Mouse (Mus musculus): ENCODE results near the gene Dmrt1. TPM values are rescaled to one million over a fixed set of nuclear protein-coding genes. Genes with fewer than 3 reads are reported as not detected.
"Not testable (repeated sequence)": the region's sequence is repeated elsewhere in the genome, so short reads cannot be mapped to it uniquely, and the experiment has no call there.

Dmrt1 gene
- total RNA-seq (2018; cell fraction: chromatin; rRNA removed), result not detected
- total RNA-seq (2018; cell fraction: cytosol; rRNA removed), result not detected
- total RNA-seq (2018; cell fraction: nucleus; rRNA removed), result not detected
- not detected in 3 replicates for polyA plus RNA-seq (2018)

DNA sequence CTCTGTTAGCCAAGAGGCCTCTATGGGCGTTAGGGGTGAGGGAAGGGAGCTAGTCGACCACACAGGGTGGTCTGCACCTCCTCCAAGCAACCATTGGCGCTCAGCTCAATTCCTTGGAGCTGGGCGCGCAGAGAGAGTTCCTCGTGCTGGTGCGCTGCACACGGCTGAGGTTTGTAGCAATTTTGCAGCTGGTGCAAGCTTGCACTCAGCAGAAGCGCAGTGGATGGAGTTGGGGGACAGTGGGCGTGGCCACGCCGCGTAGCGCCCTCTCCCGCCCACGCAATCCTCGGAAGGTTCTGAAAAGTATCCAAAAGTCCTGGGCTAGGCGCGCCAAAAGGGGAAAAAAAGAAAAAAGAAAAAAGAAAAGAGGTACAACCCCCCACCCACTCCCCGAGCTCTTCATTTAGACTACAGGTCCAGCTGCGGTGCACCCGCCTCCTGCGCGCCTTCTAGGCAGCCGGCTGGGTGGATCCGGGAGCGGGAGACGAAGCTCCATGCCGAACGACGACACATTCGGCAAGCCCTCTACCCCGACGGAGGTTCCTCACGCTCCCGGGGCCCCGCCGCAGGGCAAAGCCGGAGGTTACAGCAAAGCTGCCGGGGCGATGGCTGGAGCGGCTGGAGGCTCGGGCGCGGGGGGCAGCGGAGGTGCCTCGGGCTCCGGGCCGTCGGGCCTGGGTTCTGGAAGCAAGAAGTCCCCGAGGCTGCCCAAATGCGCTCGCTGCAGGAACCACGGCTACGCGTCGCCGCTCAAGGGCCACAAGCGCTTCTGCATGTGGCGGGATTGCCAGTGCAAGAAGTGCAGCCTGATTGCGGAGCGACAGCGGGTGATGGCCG, at the start of gene Dmrt1:
Dmrt1 (plus strand) TSS at position 259 of the 837 bp plus-strand sequence.
- Histone ChIP-seq H3K36me3 (ENCODE audit: inconsistent target) (no peaks in the 10 kb centered on the region), H3K27ac (no peak within 1 kb of the TSS), H3K79me2 (ENCODE audit: inconsistent target) (no peaks in the 10 kb centered on the region), H3K4me3 (ENCODE audit: inconsistent target) (no peak within 1 kb of the TSS)
- 4% methylated on average over 57 of the region's 64 CpGs for WGBS (ENCODE audit: missing documents)

DNA sequence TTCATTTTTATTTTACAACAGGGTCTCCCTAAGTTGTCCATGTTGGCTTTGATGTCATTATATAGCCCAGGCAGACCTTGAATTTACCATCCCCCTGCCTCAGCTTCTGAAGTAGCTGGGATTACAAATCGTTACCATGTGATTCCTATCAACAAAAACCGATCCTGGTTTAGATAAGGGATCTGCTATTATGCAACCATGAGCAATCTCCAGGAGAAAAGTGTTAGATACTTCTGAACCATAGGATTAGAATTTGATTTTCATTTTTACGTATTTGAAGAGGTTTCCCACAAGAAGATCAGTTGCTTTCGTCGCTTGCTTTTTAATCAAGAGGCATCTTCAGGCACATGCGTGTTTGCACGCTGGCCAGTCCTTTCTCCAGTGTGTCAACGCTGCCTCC, 44.7 kb upstream of the Dmrt1 start:
- Histone ChIP-seq H3K27ac (no peak overlapping the region), H3K4me3 (ENCODE audit: inconsistent target) (no peak overlapping the region), H3K36me3 (ENCODE audit: inconsistent target) (no peaks in the 10 kb centered on the region), H3K79me2 (ENCODE audit: inconsistent target) (no peaks in the 10 kb centered on the region)
- 96% methylated on average over 6 of the region's 8 CpGs for WGBS (ENCODE audit: missing documents)

DNA sequence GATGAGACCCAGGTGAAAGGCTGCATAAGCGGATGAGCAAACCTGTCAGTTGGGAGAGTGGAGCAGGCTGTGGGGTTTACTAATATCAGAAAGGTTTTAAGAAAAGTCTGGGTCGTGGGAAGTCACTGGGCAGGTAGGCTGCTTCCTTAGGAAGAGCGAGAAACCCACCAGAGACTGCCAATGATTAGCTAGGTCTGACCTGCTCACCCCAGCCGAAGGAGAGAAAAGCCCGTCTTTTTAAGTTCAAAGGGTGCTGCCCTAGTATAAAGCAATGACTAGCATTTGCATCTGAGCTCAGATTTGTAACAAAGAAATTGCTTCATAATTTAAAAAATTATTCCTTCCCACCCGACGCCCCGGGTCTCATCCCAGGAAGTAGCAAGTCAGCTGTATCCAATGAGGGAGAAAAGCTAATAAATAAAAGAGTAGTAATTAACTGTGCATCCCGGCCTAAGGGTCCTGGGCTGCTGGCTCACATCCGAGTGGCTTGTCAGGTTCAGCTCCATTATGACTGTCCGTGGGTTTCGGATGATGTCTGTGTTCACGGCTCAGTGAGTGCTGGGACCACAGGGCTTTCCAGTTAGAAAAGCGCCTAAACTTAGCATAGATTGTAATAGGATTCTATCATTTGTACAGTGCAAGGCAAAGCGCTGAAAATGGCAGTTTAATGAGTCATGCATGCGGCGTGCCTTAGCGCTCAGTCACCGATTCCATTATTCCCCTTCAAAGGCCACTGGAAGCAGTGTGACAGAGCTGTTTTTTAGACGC, 43.7 kb upstream of the Dmrt1 start:
- no peaks in the 10 kb centered on the region for H3K79me2 ChIP-seq (ENCODE audit: inconsistent target)
- WGBS (ENCODE audit: missing documents), result 94% methylated on average over 19 of the region's 20 CpGs
- no peak overlapping the region for H3K27ac ChIP-seq
- H3K36me3 ChIP-seq (ENCODE audit: inconsistent target), result no peaks in the 10 kb centered on the region
- H3K4me3 ChIP-seq (ENCODE audit: inconsistent target), result no peak overlapping the region

DNA sequence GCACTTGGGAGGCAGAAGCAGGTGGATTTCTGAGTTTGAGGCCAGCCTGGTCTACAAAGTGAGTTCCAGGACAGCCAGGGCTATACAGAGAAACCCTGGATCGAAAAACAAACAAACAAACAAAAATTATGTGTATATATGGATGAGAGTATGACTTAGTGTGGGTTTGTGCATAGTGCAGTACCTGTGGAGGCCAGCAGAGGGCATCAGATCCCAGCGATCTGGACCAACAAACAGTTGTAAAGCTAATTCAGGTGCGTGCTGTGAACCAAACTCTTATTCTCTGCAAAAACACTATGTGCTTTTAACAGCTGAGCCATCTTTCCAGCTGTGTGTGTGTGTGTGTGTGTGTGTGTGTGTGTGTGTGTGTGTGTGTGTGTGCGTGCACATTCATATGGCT, 29.6 kb upstream of the Dmrt1 start:
- H3K79me2 ChIP-seq (ENCODE audit: inconsistent target); H3K4me3 ChIP-seq (ENCODE audit: inconsistent target); H3K36me3 ChIP-seq (ENCODE audit: inconsistent target); H3K27ac ChIP-seq: not testable (repeated sequence)
- 62% methylated on average over 4 of the region's 4 CpGs for WGBS (ENCODE audit: missing documents)

DNA sequence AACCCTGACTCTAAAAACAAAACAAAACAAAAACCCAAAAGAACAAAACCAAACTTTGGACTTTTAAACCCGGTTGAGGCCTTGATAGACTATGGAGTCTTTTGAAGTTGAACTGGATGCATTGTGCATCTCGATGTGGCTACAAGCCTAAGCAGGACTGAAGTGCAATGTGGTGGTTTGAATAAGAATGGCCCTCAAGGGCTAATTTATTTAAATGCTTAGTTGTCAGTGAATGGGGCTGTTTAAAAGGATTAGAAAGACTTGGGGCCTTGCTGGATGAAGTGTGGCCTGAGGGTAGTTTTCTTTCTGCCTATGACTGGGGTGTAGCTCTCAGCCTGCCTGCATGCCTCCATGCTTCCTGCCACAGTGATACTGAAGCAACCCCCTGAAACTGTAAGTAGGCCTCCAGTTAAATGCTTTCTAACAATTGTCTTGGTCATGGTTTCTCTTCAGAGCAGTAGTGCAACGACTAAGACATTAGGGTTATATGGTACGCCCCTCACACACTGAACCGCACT, 26.2 kb upstream of the Dmrt1 start:
- no peaks in the 10 kb centered on the region for H3K79me2 ChIP-seq (ENCODE audit: inconsistent target)
- no peak overlapping the region for H3K4me3 ChIP-seq (ENCODE audit: inconsistent target)
- 89% methylated on average over 5 of the region's 5 CpGs for WGBS (ENCODE audit: missing documents)
- no peaks in the 10 kb centered on the region for H3K36me3 ChIP-seq (ENCODE audit: inconsistent target)
- no peak overlapping the region for H3K27ac ChIP-seq

DNA sequence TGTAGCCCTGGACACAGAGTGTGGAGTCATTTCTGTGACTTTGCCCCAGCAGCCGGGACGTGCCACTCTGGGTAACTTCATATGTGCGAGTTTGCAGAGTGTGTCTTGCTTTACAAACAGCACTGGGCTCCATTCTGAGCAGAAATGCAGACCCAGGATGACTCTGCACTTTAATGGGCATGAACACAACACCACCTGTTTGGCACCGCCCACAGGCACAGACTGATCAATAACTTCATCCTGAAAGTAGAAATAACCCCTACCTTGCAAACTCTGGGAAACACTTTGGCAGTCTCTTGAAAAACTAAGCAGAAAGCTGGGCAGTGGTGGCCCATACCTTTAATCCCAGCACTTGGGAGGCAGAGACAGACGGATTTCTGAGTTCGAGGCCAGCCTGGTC, 24.6 kb upstream of the Dmrt1 start:
- H3K79me2 ChIP-seq (ENCODE audit: inconsistent target), result no peaks in the 10 kb centered on the region
- WGBS (ENCODE audit: missing documents), result 94% methylated on average over 6 of the region's 6 CpGs
- H3K36me3 ChIP-seq (ENCODE audit: inconsistent target), result no peaks in the 10 kb centered on the region
- H3K27ac ChIP-seq, result no peak overlapping the region
- no peak overlapping the region for H3K4me3 ChIP-seq (ENCODE audit: inconsistent target)

DNA sequence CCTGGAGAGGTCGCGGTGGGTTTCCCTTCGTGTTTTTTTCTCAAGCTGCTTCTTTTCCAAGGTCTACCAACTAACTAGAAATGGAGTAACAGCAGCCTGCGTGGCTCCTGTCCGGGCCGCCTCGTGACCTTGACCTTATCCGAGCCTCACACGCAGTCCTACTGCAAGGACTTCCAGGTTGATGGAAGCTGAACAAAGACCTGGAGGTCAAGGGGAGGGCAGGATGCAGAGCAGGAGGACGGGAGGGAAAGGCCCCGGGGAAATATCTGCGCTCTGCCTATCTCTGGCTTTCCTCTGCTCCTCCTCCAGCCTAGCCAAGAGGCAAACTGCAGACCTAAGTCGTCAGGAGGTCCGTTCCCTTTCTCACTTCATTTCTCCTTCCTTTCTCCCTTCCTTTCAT, 18.9 kb upstream of the Dmrt1 start:
- 21% methylated on average over 14 of the region's 14 CpGs for WGBS (ENCODE audit: missing documents)
- Histone ChIP-seq H3K4me3 (ENCODE audit: inconsistent target) (no peak overlapping the region), H3K79me2 (ENCODE audit: inconsistent target) (no peaks in the 10 kb centered on the region), H3K36me3 (ENCODE audit: inconsistent target) (no peaks in the 10 kb centered on the region), H3K27ac (no peak overlapping the region)

DNA sequence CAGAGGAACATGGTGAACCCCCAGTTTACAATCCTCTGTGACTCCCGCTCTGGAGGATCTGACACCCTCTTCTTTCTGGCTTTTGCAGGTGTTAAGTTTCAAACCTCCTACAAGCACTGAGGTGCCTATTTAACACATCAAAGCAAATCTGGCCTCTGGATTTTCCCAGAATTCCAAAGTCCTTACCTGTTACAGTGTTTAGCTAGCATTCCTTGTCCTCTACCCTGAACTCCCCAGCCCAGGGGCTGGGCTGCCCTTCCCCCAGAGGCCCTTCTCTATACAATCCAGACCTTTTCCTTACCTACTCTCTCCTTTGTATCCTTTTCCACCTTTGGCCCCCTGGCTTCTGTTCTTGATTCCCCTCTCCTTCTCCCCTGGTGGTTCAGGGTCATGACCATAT, 18.1 kb upstream of the Dmrt1 start:
- no peak overlapping the region for H3K4me3 ChIP-seq (ENCODE audit: inconsistent target)
- no peaks in the 10 kb centered on the region for H3K79me2 ChIP-seq (ENCODE audit: inconsistent target)
- 55% methylated on average over 1 of the region's 1 CpGs for WGBS (ENCODE audit: missing documents)
- H3K27ac ChIP-seq, result no peak overlapping the region
- no peaks in the 10 kb centered on the region for H3K36me3 ChIP-seq (ENCODE audit: inconsistent target)

DNA sequence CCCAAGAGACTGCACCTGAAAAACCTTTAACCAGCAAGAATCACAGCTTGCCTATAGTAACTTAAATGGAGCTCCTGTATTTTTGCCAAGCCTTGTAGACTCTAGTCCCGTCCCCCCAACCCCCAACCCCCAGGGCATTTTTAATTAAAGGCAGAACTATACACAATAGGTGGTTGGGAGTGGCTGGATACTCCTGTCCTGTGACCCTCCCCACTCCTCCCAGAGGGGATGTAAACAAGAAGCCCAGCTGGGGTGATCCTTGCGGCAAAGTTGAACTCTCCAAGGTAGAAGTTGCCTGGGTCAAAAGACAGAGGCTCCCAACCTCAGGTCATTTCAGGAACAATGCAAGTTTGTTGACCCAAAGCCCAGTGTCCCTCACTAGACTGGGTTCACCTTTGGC, 16.9 kb upstream of the Dmrt1 start:
- no peak overlapping the region for H3K4me3 ChIP-seq (ENCODE audit: inconsistent target)
- H3K27ac ChIP-seq, result no peak overlapping the region
- WGBS (ENCODE audit: missing documents), result 41% methylated on average over 2 of the region's 2 CpGs
- no peaks in the 10 kb centered on the region for H3K79me2 ChIP-seq (ENCODE audit: inconsistent target)
- H3K36me3 ChIP-seq (ENCODE audit: inconsistent target), result no peaks in the 10 kb centered on the region

DNA sequence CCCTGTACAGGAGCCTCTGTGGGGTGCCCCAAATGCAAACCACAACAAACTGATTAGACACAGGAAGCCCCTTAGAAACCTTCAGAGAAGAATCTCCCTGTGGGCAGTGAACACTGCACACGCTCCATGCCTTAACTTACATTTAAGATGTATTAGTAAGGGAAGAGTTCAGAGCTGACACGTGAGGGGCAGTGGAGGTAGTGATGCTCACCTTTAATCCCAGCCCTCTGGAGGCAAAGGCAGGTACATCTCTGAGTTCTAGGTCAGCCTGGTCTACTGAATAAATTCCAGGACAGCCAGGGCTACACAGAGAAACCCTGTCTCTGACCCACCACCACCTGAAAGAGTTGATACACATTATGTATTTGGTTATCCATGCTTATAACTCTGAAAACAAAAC, 15.9 kb upstream of the Dmrt1 start:
- H3K27ac ChIP-seq, result no peak overlapping the region
- no peak overlapping the region for H3K4me3 ChIP-seq (ENCODE audit: inconsistent target)
- H3K36me3 ChIP-seq (ENCODE audit: inconsistent target), result no peaks in the 10 kb centered on the region
- WGBS (ENCODE audit: missing documents), result 59% methylated on average over 2 of the region's 2 CpGs
- H3K79me2 ChIP-seq (ENCODE audit: inconsistent target), result no peaks in the 10 kb centered on the region

DNA sequence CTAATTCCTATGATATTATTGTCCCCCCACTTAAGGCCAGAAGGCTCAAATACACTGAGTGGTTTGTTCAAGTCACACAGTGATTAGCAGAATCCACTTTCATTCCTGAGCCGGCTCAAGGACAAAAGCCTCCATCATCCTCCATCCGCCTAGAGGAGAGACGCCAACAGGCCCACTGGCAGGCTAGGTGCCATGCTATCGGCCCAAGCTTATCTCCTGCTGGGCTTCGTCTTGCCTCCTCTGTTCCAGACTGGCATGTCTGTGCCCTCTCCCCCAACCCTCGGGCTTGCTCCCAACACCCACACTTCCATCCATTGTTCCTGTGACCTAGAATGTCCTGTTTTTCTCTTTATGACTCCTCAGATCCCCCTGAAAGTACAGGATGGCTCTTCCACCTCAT, 8.0 kb upstream of the Dmrt1 start:
- no peak overlapping the region for H3K4me3 ChIP-seq (ENCODE audit: inconsistent target)
- no peaks in the 10 kb centered on the region for H3K79me2 ChIP-seq (ENCODE audit: inconsistent target)
- no peaks in the 10 kb centered on the region for H3K36me3 ChIP-seq (ENCODE audit: inconsistent target)
- H3K27ac ChIP-seq, result no peak overlapping the region
- 89% methylated on average over 4 of the region's 6 CpGs for WGBS (ENCODE audit: missing documents)

DNA sequence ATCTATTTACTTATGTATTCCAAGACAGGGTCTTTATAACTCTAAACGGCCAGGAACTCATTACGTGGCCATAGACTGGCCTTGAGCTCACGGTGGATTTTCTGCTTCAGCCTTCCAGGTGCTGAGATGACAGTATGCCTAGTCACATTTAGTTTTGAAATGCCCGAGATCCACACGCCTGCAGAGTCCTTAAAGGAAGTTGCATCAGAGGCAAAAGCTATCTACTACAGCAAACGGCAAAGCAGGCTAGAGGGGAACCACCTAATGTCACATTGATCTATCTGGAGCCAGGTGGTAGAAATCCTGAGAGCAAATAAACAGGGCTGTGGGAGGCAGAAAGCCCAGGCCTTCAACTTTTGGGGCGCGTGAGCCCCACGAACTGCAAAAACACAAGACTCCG, 540 bp upstream of the Dmrt1 start:
- Histone ChIP-seq H3K27ac (no peak overlapping the region), H3K36me3 (ENCODE audit: inconsistent target) (no peaks in the 10 kb centered on the region)
- WGBS (ENCODE audit: missing documents), result 24% methylated on average over 10 of the region's 10 CpGs

DNA sequence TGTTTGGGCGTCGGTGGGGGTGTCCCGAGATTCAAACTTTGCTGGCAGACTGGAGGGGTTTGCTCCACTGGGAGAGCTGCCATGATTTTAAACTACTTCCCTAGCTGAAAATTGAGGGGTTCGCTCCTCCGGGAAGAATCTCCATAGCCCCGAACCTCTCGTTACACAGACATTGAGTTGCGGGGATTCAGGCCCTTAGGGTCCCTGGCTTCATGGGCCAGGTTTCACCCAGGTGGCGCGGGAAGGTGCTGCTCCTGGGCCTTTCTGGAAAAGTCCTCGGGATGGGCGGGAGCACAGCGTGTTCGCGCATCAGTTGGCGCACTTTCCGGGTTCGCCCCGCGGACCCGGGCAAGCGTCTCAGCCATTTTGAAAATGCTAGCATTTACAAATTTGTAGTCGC, 1.2 kb downstream of the Dmrt1 start:
- Histone ChIP-seq H3K4me3 (ENCODE audit: inconsistent target) (no peak overlapping the region), H3K27ac (no peak overlapping the region), H3K79me2 (ENCODE audit: inconsistent target) (no peaks in the 10 kb centered on the region), H3K36me3 (ENCODE audit: inconsistent target) (no peaks in the 10 kb centered on the region)
- 11% methylated on average over 23 of the region's 23 CpGs for WGBS (ENCODE audit: missing documents)

More for the DNA sequence above, 540 bp upstream of the Dmrt1 start:
- no peaks in the 10 kb centered on the region for H3K79me2 ChIP-seq (ENCODE audit: inconsistent target)
- no peak overlapping the region for H3K4me3 ChIP-seq (ENCODE audit: inconsistent target)

DNA sequence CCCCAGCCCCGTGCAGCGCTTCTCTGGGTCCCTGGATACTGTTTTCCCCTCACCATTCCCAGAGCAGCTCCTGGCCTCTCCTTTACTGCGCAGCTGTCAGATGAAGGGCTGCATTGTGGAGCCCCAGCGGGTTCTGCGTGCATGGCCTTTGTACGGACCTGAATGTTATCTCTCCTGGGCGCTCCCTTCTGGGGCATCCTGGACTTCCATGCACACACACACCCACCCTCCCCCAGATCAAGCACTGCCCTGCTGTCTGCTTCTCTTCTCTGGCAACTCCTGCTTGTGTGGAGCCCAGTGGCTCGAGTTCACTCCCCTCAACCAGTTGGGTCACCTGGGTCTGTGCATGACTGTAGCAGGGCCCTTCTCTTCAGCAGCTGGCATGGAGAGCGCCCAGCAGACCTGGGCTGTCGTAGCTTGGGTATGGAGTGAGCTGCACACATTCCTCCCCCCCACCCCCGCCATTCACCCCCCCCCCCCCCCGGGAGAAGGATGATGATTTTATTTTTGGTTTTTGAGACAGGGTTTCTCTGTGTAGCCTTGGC, 9.6 kb downstream of the Dmrt1 start:
- no peak overlapping the region for H3K4me3 ChIP-seq (ENCODE audit: inconsistent target)
- 47% methylated on average over 10 of the region's 12 CpGs for WGBS (ENCODE audit: missing documents)
- H3K79me2 ChIP-seq (ENCODE audit: inconsistent target), result no peaks in the 10 kb centered on the region
- H3K36me3 ChIP-seq (ENCODE audit: inconsistent target), result no peaks in the 10 kb centered on the region
- H3K27ac ChIP-seq, result no peak overlapping the region

DNA sequence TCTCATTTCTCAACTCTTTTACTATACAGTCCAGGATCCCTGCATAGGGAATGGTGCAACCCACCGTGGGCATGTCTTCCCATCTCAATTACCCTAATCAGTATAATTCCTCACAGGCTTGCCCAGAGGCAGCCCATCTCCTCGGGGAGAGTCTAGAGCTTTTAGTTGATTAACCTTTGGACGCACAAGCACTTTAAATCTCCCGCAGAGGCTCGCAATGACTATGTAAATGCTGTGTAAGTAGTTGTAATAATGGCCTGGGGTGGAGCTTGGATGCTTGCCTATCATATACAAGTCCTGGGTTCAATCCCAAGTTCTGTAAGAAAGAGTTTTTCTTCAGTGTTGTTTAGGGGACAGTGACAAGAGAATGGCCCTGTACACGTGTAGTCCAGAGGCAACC, 18.7 kb downstream of the Dmrt1 start:
- no peak overlapping the region for H3K27ac ChIP-seq
- 82% methylated on average over 6 of the region's 6 CpGs for WGBS (ENCODE audit: missing documents)
- H3K79me2 ChIP-seq (ENCODE audit: inconsistent target), result no peaks in the 10 kb centered on the region
- no peak overlapping the region for H3K4me3 ChIP-seq (ENCODE audit: inconsistent target)
- H3K36me3 ChIP-seq (ENCODE audit: inconsistent target), result no peaks in the 10 kb centered on the region
